Mouse (Mus musculus) brain, embryonic 14.5 days (tissue): ENCODE data around the gene Ftsj1. TPM values are rescaled to one million over a fixed set of nuclear protein-coding genes. Genes with fewer than 3 reads are reported as not detected.

ENCODE experiments used
- DNase-seq: peaks from one replicate; pipeline ENCODE4 v3.0.0-alpha.2; 2011; ENCODE audit warnings: low read depth
- CTCF ChIP-seq: fragments of 200-500 bp; IDR thresholded peaks from 2 replicates; pipeline ENCODE4 v1.5.1; 2012; ENCODE audit warnings: inconsistent platforms, mild to moderate bottlenecking, moderate library complexity, borderline replicate concordance; ENCODE audit not compliant: insufficient read depth, insufficient read length; ENCODE audit errors: extremely low read depth
- POLR2A ChIP-seq: fragments of 200-500 bp; IDR thresholded peaks from 2 replicates; pipeline ENCODE4 v1.6.1; 2012; ENCODE audit warnings: mild to moderate bottlenecking, inconsistent platforms, borderline replicate concordance; ENCODE audit not compliant: poor library complexity, insufficient read depth, insufficient read length, severe bottlenecking; ENCODE audit errors: extremely low read depth
- polyA plus RNA-seq: library from polyadenylated mRNA; depleted of rRNA; stranded (reverse); fragments of >200 nt; gene quantifications from 2 replicates; pipeline ENCODE4 v1.2.3, GENCODE M21; 2012; rRNA removed

The Ftsj1 gene
- polyA plus RNA-seq, 1 experiment: 47.5 TPM

DNA sequence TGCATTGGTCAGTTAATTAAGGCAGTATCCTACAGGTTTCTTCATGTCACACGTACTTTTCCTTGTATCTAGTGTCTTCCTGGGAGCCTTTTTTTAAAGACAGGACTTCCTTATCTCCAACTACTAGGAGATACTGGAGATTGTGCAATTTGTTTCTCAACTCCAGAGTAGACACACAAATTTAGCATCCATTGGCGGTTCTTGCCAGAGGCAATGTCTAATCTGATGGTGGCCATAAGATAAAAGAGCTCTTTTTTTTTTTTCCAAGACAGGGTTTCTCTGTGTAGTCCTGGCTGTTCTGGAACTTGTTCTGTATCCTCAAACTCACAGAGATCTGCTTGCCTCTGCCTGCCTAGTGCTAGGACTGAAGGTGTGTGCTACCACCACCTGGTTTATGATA is 42.5 kb downstream of the Ftsj1 start:
- no peak for TF ChIP-seq POLR2A
- TF ChIP-seq CTCF: no peak
- DNase-seq: no peak

DNA sequence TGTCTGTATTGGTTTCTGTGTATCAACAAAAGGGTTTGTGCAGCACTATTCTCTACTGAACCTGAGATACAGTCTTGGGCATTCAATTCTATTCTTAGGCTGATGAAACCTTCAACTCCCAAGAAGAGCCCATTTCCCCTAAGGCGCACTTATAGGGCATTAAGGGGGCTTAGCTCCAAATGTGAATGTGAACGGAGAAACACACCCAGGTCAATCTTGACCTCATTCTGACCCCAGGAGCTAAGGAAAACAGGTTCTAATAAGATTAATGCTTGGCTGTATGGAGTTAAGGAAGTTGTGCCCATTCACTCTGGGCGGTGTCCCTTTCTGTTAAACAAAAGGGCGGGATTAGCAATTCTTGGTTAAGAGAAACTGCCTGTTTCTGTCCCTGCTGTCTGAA is 45.0 kb downstream of the Ftsj1 start:
- DNase-seq: peak; percentile 1
- no peak for TF ChIP-seq CTCF
- TF ChIP-seq POLR2A: no peak

DNA sequence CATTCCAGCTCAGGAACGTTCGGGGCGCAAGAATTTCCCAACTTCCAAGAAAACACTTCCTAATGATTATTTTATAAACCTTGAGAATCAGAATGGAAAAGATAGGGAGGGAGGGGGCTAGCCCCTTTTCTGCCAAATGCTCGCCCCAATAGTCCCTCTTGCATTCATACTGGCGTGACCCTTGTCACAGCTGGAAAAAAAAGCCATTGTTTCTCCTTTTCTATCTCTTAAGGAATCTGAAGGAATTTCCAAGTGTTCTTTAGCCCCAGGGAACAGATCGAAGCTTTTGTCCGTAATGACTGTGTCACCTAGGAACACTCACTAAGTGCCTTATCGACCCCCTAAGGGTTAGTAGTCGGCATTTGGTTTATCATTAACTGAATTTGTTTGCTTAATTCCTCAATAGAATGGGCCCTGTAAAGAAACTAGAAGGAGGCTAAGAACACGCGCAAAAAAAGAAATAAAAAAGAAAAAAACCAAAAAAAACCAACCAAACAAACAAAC is 45.5 kb downstream of the Ftsj1 start:
- DNase-seq: no peak
- TF ChIP-seq POLR2A (no peak), CTCF (no peak)

- peak; percentile 93 for DNase-seq
- TF ChIP-seq POLR2A (peak; percentile 61), CTCF (no peak)
Observed at GRCm38 (mm10) chrX:8206015-8206693, 46.1 kb downstream of the Ftsj1 start, which contains the start of gene Porcn. TSS of gene Porcn (minus strand) at chrX:8206525.

GRCm38 (mm10) chrX:8205551-8205950 is 46.7 kb downstream of the Ftsj1 start:
- DNase-seq: peak; percentile 1

GRCm38 (mm10) chrX:8205088-8205487 is 47.1 kb downstream of the Ftsj1 start:
- TF ChIP-seq POLR2A (no peak), CTCF (no peak)

More at GRCm38 (mm10) chrX:8205551-8205950, 46.7 kb downstream of the Ftsj1 start:
- no peak for TF ChIP-seq POLR2A
- TF ChIP-seq CTCF: no peak

GRCm38 (mm10) chrX:8204076-8204475 is 48.1 kb downstream of the Ftsj1 start:
- TF ChIP-seq POLR2A (no peak), CTCF (no peak)
- no peak for DNase-seq

More at GRCm38 (mm10) chrX:8205088-8205487, 47.1 kb downstream of the Ftsj1 start:
- no peak for DNase-seq

GRCm38 (mm10) chrX:8203105-8203504 is 49.1 kb downstream of the Ftsj1 start:
- DNase-seq: no peak
- TF ChIP-seq POLR2A (no peak), CTCF (no peak)

DNA sequence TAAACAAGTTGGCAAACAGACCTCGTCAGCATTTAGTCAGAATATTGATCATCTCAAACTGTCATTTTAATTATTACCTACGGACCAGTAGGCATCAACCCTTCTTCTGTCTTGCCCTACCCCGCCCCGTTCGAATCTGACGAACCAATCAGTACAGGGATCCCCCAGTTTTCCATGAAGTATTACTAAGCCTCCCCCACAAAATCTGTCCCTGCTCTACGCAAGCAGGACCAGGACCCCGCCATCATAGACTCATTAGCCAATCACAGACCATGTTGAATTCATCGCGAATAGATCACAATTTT is 58.8 kb downstream of the Ftsj1 start, which contains the start of gene Ebp:
Gene Ebp (minus strand): TSS at position 94 of the 305 bp plus-strand sequence.
- TF ChIP-seq POLR2A: no peak
- no peak for TF ChIP-seq CTCF

GRCm38 (mm10) chrX:8192640-8193418 is 59.4 kb downstream of the Ftsj1 start:
- TF ChIP-seq POLR2A (peak; percentile 22; the same call in 1 of the 2 replicates), CTCF (no peak)
- DNase-seq: peak; percentile 93

More for the DNA sequence above, 58.8 kb downstream of the Ftsj1 start, which contains the start of gene Ebp:
- peak; percentile 53 for DNase-seq

- TF ChIP-seq POLR2A (no peak), CTCF (no peak)
- DNase-seq: no peak
Observed at GRCm38 (mm10) chrX:8192126-8192639, 60.0 kb downstream of the Ftsj1 start.

Other genes with a start within 250 kb of the Ftsj1 start
- 0.33 and 0.43 TPM in 2 replicates for gene Glod5, start 233.9 kb downstream of the Ftsj1 start, polyA plus RNA-seq
- gene Suv39h1, start 177.6 kb downstream of the Ftsj1 start, polyA plus RNA-seq: 46.5 and 56.7 TPM in 2 replicates
- gene Was, start 161.9 kb downstream of the Ftsj1 start, polyA plus RNA-seq: 0.52 and 1.00 TPM in 2 replicates
- 235 and 257 TPM in 2 replicates for gene Wdr13, start 119.5 kb downstream of the Ftsj1 start, polyA plus RNA-seq
- 336 and 439 TPM in 2 replicates for gene Rbm3, start 106.5 kb downstream of the Ftsj1 start, polyA plus RNA-seq
- 29.7 and 33.8 TPM in 2 replicates for gene Tbc1d25, start 76.2 kb downstream of the Ftsj1 start, polyA plus RNA-seq
- gene Ebp, start 58.9 kb downstream of the Ftsj1 start, polyA plus RNA-seq: 20.0 and 23.7 TPM in 2 replicates
- 101 and 133 TPM in 2 replicates for gene Porcn, start 45.9 kb downstream of the Ftsj1 start, polyA plus RNA-seq
- 33.7 and 37.7 TPM in 2 replicates for gene Slc38a5, start 18.7 kb upstream of the Ftsj1 start, polyA plus RNA-seq
- gene Ssxb10, start 75.0 kb upstream of the Ftsj1 start, polyA plus RNA-seq: not detected in 2 replicates
- not detected in 2 replicates for gene Ssxb9, start 114.6 kb upstream of the Ftsj1 start, polyA plus RNA-seq
- not detected in 2 replicates for gene Ssxb1, start 160.9 kb upstream of the Ftsj1 start, polyA plus RNA-seq
- gene Ssxb2, start 209.3 kb upstream of the Ftsj1 start, polyA plus RNA-seq: not detected in 2 replicates